Mouse (Mus musculus): Measurements from ENCODE around the gene Tenm4. TPM values are rescaled to one million over a fixed set of nuclear protein-coding genes. Genes with fewer than 3 reads are reported as not detected.

Tenm4 gene
- polyA plus RNA-seq, 1 experiment from 2014 or later, result 38.0 TPM

GRCm38 (mm10) chr7:96712876-96713275, 541.8 kb downstream of the Tenm4 start:
- H3K27me3 ChIP-seq (ENCODE audit: control insufficient read depth, insufficient read depth, low read length), result peaks cover 12% of the 10 kb centered on the region; the same call in 1 of the 2 replicates
- ATAC-seq (ENCODE audit: low FRiP score, low TSS enrichment), result no peak
- H3K4me3 ChIP-seq (replicated peaks; ENCODE audit: low read depth, low read length), result no peak overlapping the region
- H3K27ac ChIP-seq (replicated peaks; ENCODE audit: low read depth, low read length), result no peak overlapping the region
- no peaks in the 10 kb centered on the region for H3K9me3 ChIP-seq (ENCODE audit: control insufficient read depth, low read length)
- peaks cover 2% of the 10 kb centered on the region for H3K4me1 ChIP-seq (ENCODE audit: control insufficient read depth, insufficient read depth, low read length)
- H3K36me3 ChIP-seq (ENCODE audit: control insufficient read depth, insufficient read depth, low read length), result no peaks in the 10 kb centered on the region
- H3K9ac ChIP-seq (replicated peaks; ENCODE audit: low read length), result no peak overlapping the region
- no peak overlapping the region for H3K4me2 ChIP-seq (ENCODE audit: low read length)
- DNase-seq, result no peak

DNA sequence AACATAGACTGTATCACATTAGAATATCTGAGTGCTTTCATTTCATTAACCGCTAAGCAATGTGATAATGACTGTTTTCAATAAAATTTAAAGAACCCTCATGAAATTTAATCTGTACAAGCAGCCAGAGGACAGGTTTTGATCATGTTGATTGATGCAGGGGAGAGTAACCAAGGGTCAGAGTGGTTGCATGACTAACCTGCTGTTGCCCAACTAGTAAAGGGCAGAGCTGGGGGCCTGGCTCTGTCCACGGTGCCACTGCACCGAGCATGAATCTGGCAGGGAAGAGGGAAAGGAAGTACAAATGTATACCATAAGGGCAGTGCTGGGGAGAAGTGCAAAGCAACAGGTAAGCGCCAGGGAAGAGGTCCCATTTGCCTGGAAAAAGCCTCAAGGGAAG, 545.9 kb downstream of the Tenm4 start:
- ATAC-seq (ENCODE audit: low FRiP score, low TSS enrichment) (no peak), DNase-seq (no peak)
- Histone ChIP-seq H3K9me3 (ENCODE audit: control insufficient read depth, low read length) (no peaks in the 10 kb centered on the region), H3K4me2 (ENCODE audit: low read length) (no peak overlapping the region), H3K9ac (replicated peaks; ENCODE audit: low read length) (no peak overlapping the region), H3K27me3 (ENCODE audit: control insufficient read depth, insufficient read depth, low read length) (peaks cover 23% of the 10 kb centered on the region; the same call in 1 of the 2 replicates), H3K27ac (replicated peaks; ENCODE audit: low read depth, low read length) (no peak overlapping the region), H3K4me3 (replicated peaks; ENCODE audit: low read depth, low read length) (no peak overlapping the region), H3K36me3 (ENCODE audit: control insufficient read depth, insufficient read depth, low read length) (no peaks in the 10 kb centered on the region), H3K4me1 (ENCODE audit: control insufficient read depth, insufficient read depth, low read length) (peaks cover 28% of the 10 kb centered on the region)
- WGBS, result 95% methylated on average over 4 of the region's 4 CpGs

GRCm38 (mm10) chr7:96718201-96719155, 547.4 kb downstream of the Tenm4 start:
- Histone ChIP-seq H3K9me3 (ENCODE audit: control insufficient read depth, low read length) (no peaks in the 10 kb centered on the region), H3K36me3 (ENCODE audit: control insufficient read depth, insufficient read depth, low read length) (no peaks in the 10 kb centered on the region), H3K9ac (replicated peaks; ENCODE audit: low read length) (no peak overlapping the region), H3K4me1 (ENCODE audit: control insufficient read depth, insufficient read depth, low read length) (peaks cover 28% of the 10 kb centered on the region), H3K4me2 (ENCODE audit: low read length) (0 out of 2 replicates have a peak overlapping the region, but pooled peaks have one; percentile 5), H3K27ac (replicated peaks; ENCODE audit: low read depth, low read length) (peak overlapping the region; percentile 73), H3K4me3 (replicated peaks; ENCODE audit: low read depth, low read length) (no peak overlapping the region), H3K27me3 (ENCODE audit: control insufficient read depth, insufficient read depth, low read length) (peaks cover 26% of the 10 kb centered on the region; the same call in 1 of the 2 replicates)
- peak; percentile 79 for ATAC-seq (ENCODE audit: low FRiP score, low TSS enrichment)
- DNase-seq, result peak; percentile 77
- 14% methylated on average over 14 of the region's 14 CpGs for WGBS

DNA sequence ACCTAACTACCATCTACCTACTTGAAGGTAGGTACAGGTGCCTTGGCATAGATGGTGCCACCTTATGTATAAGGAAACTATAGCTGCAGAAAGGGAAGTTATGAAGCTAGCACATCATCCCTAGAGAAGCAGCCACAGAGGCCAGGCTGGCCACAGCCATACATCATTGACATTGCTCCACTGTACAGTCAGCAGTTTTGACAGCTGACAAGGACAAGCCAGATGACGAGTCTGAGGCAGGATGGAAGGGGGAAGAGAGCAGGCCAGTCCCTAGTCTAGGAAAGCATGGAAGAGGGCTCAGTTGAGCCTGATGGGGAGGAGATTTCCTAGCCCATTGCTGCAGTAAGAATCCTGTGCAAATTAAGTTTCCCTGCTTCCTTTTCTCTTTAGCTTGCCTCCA, 548.9 kb downstream of the Tenm4 start:
- 0 out of 2 replicates have a peak overlapping the region, but pooled peaks have one; percentile 20 for H3K27ac ChIP-seq (replicated peaks; ENCODE audit: low read depth, low read length)
- 59% methylated on average over 1 of the region's 1 CpGs for WGBS
- no peak overlapping the region for H3K4me2 ChIP-seq (ENCODE audit: low read length)
- DNase-seq (no peak), ATAC-seq (ENCODE audit: low FRiP score, low TSS enrichment) (no peak)
- H3K36me3 ChIP-seq (ENCODE audit: control insufficient read depth, insufficient read depth, low read length), result no peaks in the 10 kb centered on the region
- H3K4me3 ChIP-seq (replicated peaks; ENCODE audit: low read depth, low read length), result no peak overlapping the region
- no peaks in the 10 kb centered on the region for H3K9me3 ChIP-seq (ENCODE audit: control insufficient read depth, low read length)
- H3K27me3 ChIP-seq (ENCODE audit: control insufficient read depth, insufficient read depth, low read length), result peaks cover 26% of the 10 kb centered on the region; the same call in 1 of the 2 replicates
- no peak overlapping the region for H3K9ac ChIP-seq (replicated peaks; ENCODE audit: low read length)
- H3K4me1 ChIP-seq (ENCODE audit: control insufficient read depth, insufficient read depth, low read length), result peaks cover 28% of the 10 kb centered on the region

GRCm38 (mm10) chr7:96720465-96720864, 549.4 kb downstream of the Tenm4 start:
- DNase-seq (no peak), ATAC-seq (ENCODE audit: low FRiP score, low TSS enrichment) (no peak)
- no peaks in the 10 kb centered on the region for H3K36me3 ChIP-seq (ENCODE audit: control insufficient read depth, insufficient read depth, low read length)
- H3K4me3 ChIP-seq (replicated peaks; ENCODE audit: low read depth, low read length), result no peak overlapping the region
- H3K9me3 ChIP-seq (ENCODE audit: control insufficient read depth, low read length), result no peaks in the 10 kb centered on the region
- H3K9ac ChIP-seq (replicated peaks; ENCODE audit: low read length), result no peak overlapping the region
- no peak overlapping the region for H3K4me2 ChIP-seq (ENCODE audit: low read length)
- 0 out of 2 replicates have a peak overlapping the region, but pooled peaks have one; percentile 20 for H3K27ac ChIP-seq (replicated peaks; ENCODE audit: low read depth, low read length)
- H3K27me3 ChIP-seq (ENCODE audit: control insufficient read depth, insufficient read depth, low read length), result peaks cover 24% of the 10 kb centered on the region; the same call in 1 of the 2 replicates
- WGBS, result 75% methylated on average over 5 of the region's 5 CpGs
- H3K4me1 ChIP-seq (ENCODE audit: control insufficient read depth, insufficient read depth, low read length), result peaks cover 28% of the 10 kb centered on the region

DNA sequence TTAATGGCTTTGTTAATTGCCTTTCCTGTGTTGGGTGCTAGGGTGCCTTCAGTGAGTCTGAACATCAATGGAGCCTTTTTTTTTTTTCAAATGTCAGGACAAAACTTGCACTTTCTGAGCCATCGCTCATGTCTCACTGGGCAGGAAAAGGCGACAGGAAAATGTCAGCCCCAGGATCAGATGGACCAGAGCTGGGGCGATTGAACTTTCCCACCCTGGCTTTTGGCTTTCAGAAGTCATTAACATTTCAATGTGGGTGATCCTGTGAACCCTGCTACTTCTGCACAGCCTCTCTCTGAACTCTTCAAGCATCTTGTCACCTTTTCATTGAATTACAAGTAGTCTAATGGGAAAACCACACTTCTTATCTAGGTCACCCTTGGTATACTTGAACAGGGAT, 551.8 kb downstream of the Tenm4 start:
- Histone ChIP-seq H3K27ac (replicated peaks; ENCODE audit: low read depth, low read length) (no peak overlapping the region), H3K9ac (replicated peaks; ENCODE audit: low read length) (no peak overlapping the region), H3K4me2 (ENCODE audit: low read length) (no peak overlapping the region), H3K27me3 (ENCODE audit: control insufficient read depth, insufficient read depth, low read length) (peaks cover 14% of the 10 kb centered on the region; the same call in 1 of the 2 replicates), H3K4me1 (ENCODE audit: control insufficient read depth, insufficient read depth, low read length) (peaks cover 26% of the 10 kb centered on the region), H3K36me3 (ENCODE audit: control insufficient read depth, insufficient read depth, low read length) (no peaks in the 10 kb centered on the region), H3K4me3 (replicated peaks; ENCODE audit: low read depth, low read length) (no peak overlapping the region), H3K9me3 (ENCODE audit: control insufficient read depth, low read length) (no peaks in the 10 kb centered on the region)
- no peak for DNase-seq
- 21% methylated on average over 3 of the region's 3 CpGs for WGBS
- ATAC-seq (ENCODE audit: low FRiP score, low TSS enrichment), result no peak

GRCm38 (mm10) chr7:96725603-96726002, 554.6 kb downstream of the Tenm4 start:
- Histone ChIP-seq H3K36me3 (ENCODE audit: control insufficient read depth, insufficient read depth, low read length) (peaks cover 6% of the 10 kb centered on the region), H3K9me3 (ENCODE audit: control insufficient read depth, low read length) (no peaks in the 10 kb centered on the region), H3K27ac (replicated peaks; ENCODE audit: low read depth, low read length) (no peak overlapping the region), H3K9ac (replicated peaks; ENCODE audit: low read length) (no peak overlapping the region), H3K27me3 (ENCODE audit: control insufficient read depth, insufficient read depth, low read length) (peaks cover 10% of the 10 kb centered on the region; the same call in 1 of the 2 replicates), H3K4me3 (replicated peaks; ENCODE audit: low read depth, low read length) (no peak overlapping the region), H3K4me1 (ENCODE audit: control insufficient read depth, insufficient read depth, low read length) (no peaks in the 10 kb centered on the region), H3K4me2 (ENCODE audit: low read length) (no peak overlapping the region)
- no peak for DNase-seq
- WGBS, result 95% methylated on average over 5 of the region's 5 CpGs
- ATAC-seq (ENCODE audit: low FRiP score, low TSS enrichment), result no peak

GRCm38 (mm10) chr7:96730360-96730759, 559.3 kb downstream of the Tenm4 start:
- no peaks in the 10 kb centered on the region for H3K27me3 ChIP-seq (ENCODE audit: control insufficient read depth, insufficient read depth, low read length)
- no peak overlapping the region for H3K4me2 ChIP-seq (ENCODE audit: low read length)
- no peak for ATAC-seq (ENCODE audit: low FRiP score, low TSS enrichment)
- no peak overlapping the region for H3K9ac ChIP-seq (replicated peaks; ENCODE audit: low read length)
- no peak for DNase-seq
- no peak overlapping the region for H3K4me3 ChIP-seq (replicated peaks; ENCODE audit: low read depth, low read length)
- 100% methylated on average over 1 of the region's 1 CpGs for WGBS
- no peak overlapping the region for H3K27ac ChIP-seq (replicated peaks; ENCODE audit: low read depth, low read length)
- H3K4me1 ChIP-seq (ENCODE audit: control insufficient read depth, insufficient read depth, low read length), result no peaks in the 10 kb centered on the region
- H3K9me3 ChIP-seq (ENCODE audit: control insufficient read depth, low read length), result no peaks in the 10 kb centered on the region
- peaks cover 6% of the 10 kb centered on the region for H3K36me3 ChIP-seq (ENCODE audit: control insufficient read depth, insufficient read depth, low read length)
